Mouse (Mus musculus): ENCODE results near the gene Mthfd1l.

DNA sequence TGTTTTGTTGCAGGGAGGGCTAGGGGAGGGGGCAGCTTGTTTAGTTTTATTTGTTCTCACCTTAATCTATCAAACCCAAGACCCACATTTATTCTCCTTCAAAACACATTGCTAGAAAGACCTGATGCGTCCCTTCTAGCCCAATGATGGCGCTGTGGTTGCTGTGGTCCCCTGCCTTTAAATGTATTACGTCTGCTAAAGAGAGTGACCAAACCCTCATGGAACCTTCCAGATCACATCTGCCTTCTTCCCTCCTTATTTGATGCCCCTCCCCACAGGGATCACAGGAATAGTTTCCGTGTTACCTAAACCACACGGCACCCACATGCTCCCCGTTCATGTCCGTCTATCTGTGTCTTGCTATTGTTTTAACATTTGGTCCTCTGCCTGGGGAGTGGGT, 32.3 kb downstream of the Mthfd1l start:
- no peak for TF ChIP-seq POLR2A (IDR thresholded peaks at IDR 0.05; ENCODE audit: low read depth, low read length)
- no peak for TF ChIP-seq CTCF (conservative IDR thresholded peaks at IDR 0.05; ENCODE audit: insufficient read depth, insufficient read length, low read depth, low read length)

Measured in kidney, adult 2 months (tissue).